Comparison of ENCODE assay signal across 8 mouse cellular contexts in the genomic region with DNA sequence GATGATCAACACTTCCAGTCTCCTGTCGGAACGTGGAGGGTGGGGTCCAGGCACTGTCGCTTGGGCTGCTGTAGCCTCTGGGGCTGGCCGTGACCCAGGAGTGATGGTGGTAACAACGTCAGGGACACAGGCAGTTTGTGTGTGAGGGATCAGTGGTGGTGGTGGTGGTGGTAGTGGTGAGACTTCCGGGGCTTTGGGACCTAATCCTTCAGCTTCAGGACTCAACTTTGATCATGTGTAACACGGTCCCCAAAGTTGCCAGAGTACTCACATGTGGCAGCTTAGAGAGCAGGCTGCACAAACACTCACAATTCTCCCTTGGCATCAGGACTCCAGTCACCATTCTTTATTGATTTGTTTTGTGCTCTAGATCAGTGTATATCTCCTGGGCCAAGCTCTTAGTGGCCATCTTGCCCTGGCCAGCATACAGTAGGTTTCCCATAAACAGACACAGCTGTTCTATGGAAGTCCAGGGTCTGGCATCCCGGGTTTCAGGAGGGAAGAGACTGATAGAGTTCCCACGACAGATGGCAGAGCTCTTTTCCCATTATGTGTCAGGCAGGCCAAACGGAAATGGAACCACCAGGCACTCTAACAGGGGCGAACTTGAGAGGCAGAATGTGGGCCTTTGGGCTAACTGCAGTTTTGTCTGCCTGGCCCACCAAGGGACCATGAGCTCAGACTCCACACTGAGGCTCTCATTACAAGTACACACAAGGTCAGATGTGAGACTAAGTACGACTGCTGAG. TPM values are rescaled to one million over a fixed set of nuclear protein-coding genes. Genes with fewer than 3 reads are reported as not detected.
DNase-seq lines count a peak whose midpoint lies in the region; ATAC-seq and TF ChIP-seq lines count a peak whose summit lies in the region.

No protein-coding gene starts in this region.

- peak overlapping the region; percentile 94 for H3K27ac ChIP-seq in forebrain, embryonic 15.5 days (replicated peaks)
- H3K27ac ChIP-seq in liver, embryonic 15.5 days (replicated peaks): peak overlapping the region; percentile 80
- H3K27ac ChIP-seq in stomach, postnatal 0 days (replicated peaks): peak overlapping the region; percentile 92

- TF ChIP-seq EP300 in stomach, postnatal 0 days (optimal IDR thresholded peaks at IDR 0.05): no peak

- peak; percentile 12 for ATAC-seq in forebrain, embryonic 15.5 days (replicated peaks)
- ATAC-seq in liver, embryonic 15.5 days (ENCODE audit: insufficient read depth): peak; percentile 4; the same call in 1 of the 2 replicates
- ATAC-seq in stomach, postnatal 0 days (ENCODE audit: low FRiP score, low TSS enrichment): peak; percentile 1; the same call in 1 of the 2 replicates

- 2% methylated on average over 12 of the region's 12 CpGs for WGBS in lung, adult 2 months
- WGBS in forebrain, embryonic 15.5 days: 6% methylated on average over 12 of the region's 12 CpGs
- 5% methylated on average over 12 of the region's 12 CpGs for WGBS in liver, embryonic 15.5 days (ENCODE audit: insufficient replicate concordance)
- 2% methylated on average over 12 of the region's 12 CpGs for WGBS in stomach, postnatal 0 days

- H3K4me2 ChIP-seq in forebrain, embryonic 15.5 days (replicated peaks): peak overlapping the region; percentile 70
- peak overlapping the region; percentile 86 for H3K4me2 ChIP-seq in liver, embryonic 15.5 days
- peak overlapping the region; percentile 71 for H3K4me2 ChIP-seq in stomach, postnatal 0 days (replicated peaks; ENCODE audit: low read depth)

- peak overlapping the region; percentile 84 for H3K9ac ChIP-seq in forebrain, embryonic 15.5 days (replicated peaks)
- H3K9ac ChIP-seq in liver, embryonic 15.5 days: peak overlapping the region; percentile 82
- H3K9ac ChIP-seq in stomach, postnatal 0 days (ENCODE audit: low read length): peak overlapping the region; percentile 92

- H3K27me3 ChIP-seq in forebrain, embryonic 15.5 days: no peaks in the 10 kb centered on the region
- H3K27me3 ChIP-seq in liver, embryonic 15.5 days: no peaks in the 10 kb centered on the region
- H3K27me3 ChIP-seq in stomach, postnatal 0 days (ENCODE audit: control insufficient read depth, insufficient read depth, low read length): no peaks in the 10 kb centered on the region

- H3K9me3 ChIP-seq in forebrain, embryonic 15.5 days: no peaks in the 10 kb centered on the region
- H3K9me3 ChIP-seq in liver, embryonic 15.5 days (replicated peaks): no peaks in the 10 kb centered on the region
- H3K9me3 ChIP-seq in stomach, postnatal 0 days (ENCODE audit: control insufficient read depth, low read length): no peaks in the 10 kb centered on the region

- peak overlapping the region; percentile 99 for H3K4me3 ChIP-seq in lung, adult 2 months (replicated peaks; ENCODE audit: extremely low read depth, low read depth, low read length)
- peak overlapping the region; percentile 97 for H3K4me3 ChIP-seq in forebrain, embryonic 15.5 days
- H3K4me3 ChIP-seq in liver, embryonic 15.5 days (replicated peaks): peak overlapping the region; percentile 91
- peak overlapping the region; percentile 85 for H3K4me3 ChIP-seq in stomach, postnatal 0 days (ENCODE audit: low read depth, low read length)

- peak; percentile 43 for DNase-seq in cerebellum, adult 8-10 months
- DNase-seq in cerebellum, adult 11 months: no peak
- DNase-seq in lung, adult 2 months: peak; percentile 37
- DNase-seq in lung, postnatal 10 days: no peak
- no peak for DNase-seq in stomach, postnatal 0 days (ENCODE audit: low spot score)
- DNase-seq in layer of hippocampus, postnatal 36 days: no peak

- peaks cover 36% of the 10 kb centered on the region for H3K36me3 ChIP-seq in forebrain, embryonic 15.5 days
- peaks cover 25% of the 10 kb centered on the region for H3K36me3 ChIP-seq in liver, embryonic 15.5 days (replicated peaks)
- H3K36me3 ChIP-seq in stomach, postnatal 0 days (ENCODE audit: control insufficient read depth, insufficient read depth, low read length): peaks cover 20% of the 10 kb centered on the region

- TF ChIP-seq CTCF in lung, adult 2 months (IDR thresholded peaks at IDR 0.05; ENCODE audit: insufficient read depth, low read length): no peak
- no peak for TF ChIP-seq CTCF in stomach, postnatal 0 days (IDR thresholded peaks at IDR 0.05; ENCODE audit: low read depth)

- H3K4me1 ChIP-seq in lung, adult 2 months (ENCODE audit: control insufficient read depth, insufficient read depth, low read length): peaks cover 18% of the 10 kb centered on the region
- peaks cover 32% of the 10 kb centered on the region for H3K4me1 ChIP-seq in forebrain, embryonic 15.5 days
- peaks cover 40% of the 10 kb centered on the region for H3K4me1 ChIP-seq in liver, embryonic 15.5 days (replicated peaks)
- no peaks in the 10 kb centered on the region; the same call in 1 of the 2 replicates for H3K4me1 ChIP-seq in stomach, postnatal 0 days (replicated peaks; ENCODE audit: control insufficient read depth, insufficient read depth)

- no peak for TF ChIP-seq POLR2A in lung, adult 2 months (IDR thresholded peaks at IDR 0.05; ENCODE audit: borderline replicate concordance, extremely low read depth, low read depth, low read length)

RNA-seq across cellular contexts. Expression of a gene that starts 0.5 kb away (rescaled TPM):
- 236 and 264 TPM in 2 replicates for polyA plus RNA-seq in lung, adult 2 months (2012; rRNA removed)
- 72.5 and 73.0 TPM in 2 replicates for polyA plus RNA-seq in forebrain, embryonic 15.5 days (2015; fragmentation: Nextera tagmentation; extraction: Ambion mirVana)
- polyA plus RNA-seq in liver, embryonic 15.5 days (2015; fragmentation: Nextera tagmentation; extraction: Ambion mirVana): 27.8 and 29.1 TPM in 2 replicates
- polyA plus RNA-seq in stomach, postnatal 0 days (2015; fragmentation: Nextera tagmentation; extraction: Ambion mirVana): 51.1 and 54.1 TPM in 2 replicates
- 10 to 100 TPM; 58.4 to 60.6 TPM for total RNA-seq in layer of hippocampus, postnatal 36 days (2021)

RNA-seq across cellular contexts. Expression of a gene that starts 0.6 kb away (rescaled TPM):
- 22.3 and 25.4 TPM in 2 replicates for polyA plus RNA-seq in lung, adult 2 months (2012; rRNA removed)
- polyA plus RNA-seq in forebrain, embryonic 15.5 days (2015; fragmentation: Nextera tagmentation; extraction: Ambion mirVana): 21.8 and 25.2 TPM in 2 replicates
- polyA plus RNA-seq in liver, embryonic 15.5 days (2015; fragmentation: Nextera tagmentation; extraction: Ambion mirVana): 2.5 and 2.8 TPM in 2 replicates
- polyA plus RNA-seq in stomach, postnatal 0 days (2015; fragmentation: Nextera tagmentation; extraction: Ambion mirVana): 8.5 and 9.8 TPM in 2 replicates
- total RNA-seq in layer of hippocampus, postnatal 36 days (2021): 10 to 100 TPM; 23.6 to 24.4 TPM

RNA-seq across cellular contexts. Expression of a gene that starts 28.0 kb away (rescaled TPM):
- polyA plus RNA-seq in lung, adult 2 months (2012; rRNA removed): 61.6 and 68.2 TPM in 2 replicates
- polyA plus RNA-seq in forebrain, embryonic 15.5 days (2015; fragmentation: Nextera tagmentation; extraction: Ambion mirVana): 81.5 and 81.8 TPM in 2 replicates
- polyA plus RNA-seq in liver, embryonic 15.5 days (2015; fragmentation: Nextera tagmentation; extraction: Ambion mirVana): 13.0 and 14.5 TPM in 2 replicates
- polyA plus RNA-seq in stomach, postnatal 0 days (2015; fragmentation: Nextera tagmentation; extraction: Ambion mirVana): 13.6 and 14.4 TPM in 2 replicates
- 10 to 100 TPM; 42.3 to 47.9 TPM for total RNA-seq in layer of hippocampus, postnatal 36 days (2021)

RNA-seq across cellular contexts. Expression of a gene that starts 49.6 kb away (rescaled TPM):
- polyA plus RNA-seq in lung, adult 2 months (2012; rRNA removed): 6.1 and 6.9 TPM in 2 replicates
- polyA plus RNA-seq in forebrain, embryonic 15.5 days (2015; fragmentation: Nextera tagmentation; extraction: Ambion mirVana): 10.0 and 11.5 TPM in 2 replicates
- polyA plus RNA-seq in liver, embryonic 15.5 days (2015; fragmentation: Nextera tagmentation; extraction: Ambion mirVana): 5.9 TPM in 2 replicates
- 4.3 and 4.7 TPM in 2 replicates for polyA plus RNA-seq in stomach, postnatal 0 days (2015; fragmentation: Nextera tagmentation; extraction: Ambion mirVana)
- 1 to 10 TPM; 5.1 to 5.3 TPM for total RNA-seq in layer of hippocampus, postnatal 36 days (2021)

RNA-seq across cellular contexts. Expression of a gene that starts 49.8 kb away (rescaled TPM):
- 9.4 and 11.5 TPM in 2 replicates for polyA plus RNA-seq in lung, adult 2 months (2012; rRNA removed)
- 6.5 and 6.7 TPM in 2 replicates for polyA plus RNA-seq in forebrain, embryonic 15.5 days (2015; fragmentation: Nextera tagmentation; extraction: Ambion mirVana)
- polyA plus RNA-seq in liver, embryonic 15.5 days (2015; fragmentation: Nextera tagmentation; extraction: Ambion mirVana): 2.6 and 3.2 TPM in 2 replicates
- polyA plus RNA-seq in stomach, postnatal 0 days (2015; fragmentation: Nextera tagmentation; extraction: Ambion mirVana): 1.7 and 1.9 TPM in 2 replicates
- total RNA-seq in layer of hippocampus, postnatal 36 days (2021): 10 to 100 TPM; 31.4 to 35.3 TPM

Comparison
In these comparisons a context has a peak if more than half of its experiments do, and no peak if none do; other contexts are left out.
1. DNase-seq: peak in cerebellum, adult 8-10 months (single experiment) and lung, adult 2 months (single experiment); none in cerebellum, adult 11 months (single experiment), lung, postnatal 10 days (single experiment), stomach, postnatal 0 days (single experiment) and layer of hippocampus, postnatal 36 days (0 of 2).
2. Peak in every context shown above with its lines, with median percentiles within 50 percentile points of each other: H3K4me3 ChIP-seq, ATAC-seq, H3K27ac ChIP-seq, H3K4me2 ChIP-seq and H3K9ac ChIP-seq.